Mouse (Mus musculus) kidney, adult 2 months (tissue): ENCODE results near the gene Tomm20. TPM values are rescaled to one million over a fixed set of nuclear protein-coding genes. Genes with fewer than 3 reads are reported as not detected.

Source experiments
- DNase-seq: peaks from one replicate; pipeline ENCODE4 v3.0.0; 2021
- H3K27ac ChIP-seq: fragments of 200-500 bp; 2 replicates; pipeline ENCODE4 v1.5.1; 2012; ENCODE audit warnings: low read depth, low read length, control low read depth, inconsistent platforms; ENCODE audit not compliant: insufficient read depth
- H3K27me3 ChIP-seq: fragments of 200-500 bp; replicated peaks from 2 replicates; pipeline ENCODE4 v1.6.1; 2012; ENCODE audit warnings: mild to moderate bottlenecking, moderate library complexity, low read length, inconsistent platforms; ENCODE audit not compliant: control insufficient read depth, insufficient read depth
- H3K36me3 ChIP-seq: fragments of 200-500 bp; 2 replicates; pipeline ENCODE4 v1.6.1; 2012; ENCODE audit warnings: mild to moderate bottlenecking, moderate library complexity, low read length, inconsistent platforms; ENCODE audit not compliant: control insufficient read depth, insufficient read depth
- H3K4me1 ChIP-seq: fragments of 200-500 bp; 2 replicates; pipeline ENCODE4 v1.6.1; 2011; ENCODE audit warnings: low read length; ENCODE audit not compliant: control insufficient read depth, insufficient read depth
- H3K4me3 ChIP-seq: fragments of 200-500 bp; 2 replicates; pipeline ENCODE4 v1.5.1; 2011; ENCODE audit warnings: mild to moderate bottlenecking, low read depth, low read length, control low read depth; ENCODE audit not compliant: insufficient read depth
- CTCF ChIP-seq: fragments of 200-500 bp; conservative IDR thresholded peaks from 2 replicates; pipeline ENCODE4 v1.5.1; 2011; ENCODE audit warnings: low read depth, mild to moderate bottlenecking, control low read depth, low read length, moderate library complexity, mixed read lengths; ENCODE audit not compliant: insufficient read depth, insufficient read length
- POLR2A ChIP-seq: fragments of 200-500 bp; IDR thresholded peaks from one replicate; pipeline ENCODE4 v1.6.1; 2011; ENCODE audit warnings: low read depth, low read length, control low read depth
- WGBS: fragments of 180-500 bp; shearing (Covaris S2); methylation state at CpG from one replicate; pipeline ENCODE4 v1.1.7; 2018; 5-methylcytosine and 5-hydroxymethylcytosine counted together
- polyA plus RNA-seq: library from polyadenylated mRNA; depleted of rRNA; stranded (reverse); fragments of >200 nt; gene quantifications from 2 replicates; pipeline ENCODE4 v1.2.3, GENCODE M21; 2012

Tomm20 gene
- polyA plus RNA-seq, 1 experiment, result 541 TPM

DNA sequence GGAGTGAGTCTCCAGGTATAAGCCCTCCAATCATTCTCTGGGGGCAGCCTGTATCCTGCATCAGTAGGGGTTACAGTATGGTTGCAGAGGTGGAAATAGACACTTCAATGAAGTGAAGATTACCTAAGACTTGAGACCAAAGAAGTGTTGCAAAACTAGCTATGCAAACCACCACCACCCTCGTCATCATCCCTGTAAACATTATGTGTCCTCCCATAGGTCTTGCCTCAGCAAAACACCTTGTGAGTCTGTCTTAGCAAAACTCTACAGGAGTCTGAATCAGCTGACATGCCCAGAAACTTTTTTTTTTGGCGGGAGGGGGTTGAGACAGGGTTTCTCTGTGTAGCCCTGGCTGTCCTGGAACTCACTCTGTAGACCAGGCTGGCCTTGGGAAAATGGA is 27.0 kb upstream of the Tomm20 start:
- Histone ChIP-seq H3K4me3 (no peak overlapping the region), H3K27ac (no peak overlapping the region), H3K27me3 (no peaks in the 10 kb centered on the region), H3K36me3 (no peaks in the 10 kb centered on the region; the same call in 1 of the 2 replicates), H3K4me1 (peaks cover 5% of the 10 kb centered on the region; the same call in 1 of the 2 replicates)
- DNase-seq, result no peak
- no peak for TF ChIP-seq CTCF
- TF ChIP-seq POLR2A, result no peak
- WGBS, result 71% methylated on average over 2 of the region's 2 CpGs

DNA sequence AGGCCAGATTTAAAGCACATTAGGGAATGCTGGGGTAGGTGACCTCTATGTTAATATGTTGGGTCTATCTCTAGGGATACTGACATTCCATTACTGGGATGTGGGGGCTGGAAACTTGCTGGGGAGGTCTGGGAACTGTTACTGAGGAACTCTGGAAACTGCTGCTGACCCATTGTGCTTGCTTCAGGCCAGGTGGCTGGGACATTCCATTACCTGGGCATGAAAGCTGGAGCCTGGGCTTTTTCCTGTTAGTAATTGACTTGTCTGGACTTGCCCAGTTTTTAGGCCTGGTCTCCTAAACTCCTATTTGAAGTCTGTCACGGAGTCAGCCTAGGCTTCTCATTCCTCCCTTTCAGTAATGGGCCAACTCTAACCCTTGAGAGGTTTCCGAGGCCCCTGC is 26.5 kb upstream of the Tomm20 start:
- TF ChIP-seq CTCF, result no peak
- no peak for TF ChIP-seq POLR2A
- DNase-seq, result peak; percentile 36
- 77% methylated on average over 2 of the region's 2 CpGs for WGBS

DNA sequence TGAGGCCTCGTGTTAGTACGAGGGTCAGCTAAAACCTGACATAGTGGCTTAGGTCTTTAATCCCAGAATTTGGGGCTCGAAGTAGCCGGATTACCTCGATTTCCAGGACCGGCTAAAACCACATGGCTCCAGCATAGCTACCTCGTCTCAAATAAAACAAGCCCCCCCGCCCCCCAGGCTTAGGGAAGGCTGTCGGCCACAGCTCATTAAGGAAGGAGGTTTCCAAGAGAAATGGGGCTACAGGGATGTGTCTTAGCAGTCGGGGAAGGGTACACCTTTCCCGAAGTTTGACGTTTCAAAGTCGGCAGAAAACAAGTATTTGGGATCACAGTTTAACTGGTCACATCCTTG is 25.6 kb upstream of the Tomm20 start:
- H3K27me3 ChIP-seq, result no peaks in the 10 kb centered on the region
- WGBS, result 6% methylated on average over 13 of the region's 13 CpGs
- H3K36me3 ChIP-seq, result no peaks in the 10 kb centered on the region; the same call in 1 of the 2 replicates
- H3K4me3 ChIP-seq, result peak overlapping the region; percentile 54
- peak overlapping the region; percentile 59; the same call in 1 of the 2 replicates for H3K27ac ChIP-seq
- no peak for TF ChIP-seq POLR2A
- no peak for TF ChIP-seq CTCF
- peaks cover 5% of the 10 kb centered on the region; the same call in 1 of the 2 replicates for H3K4me1 ChIP-seq
- DNase-seq, result no peak

More for the DNA sequence above, 26.5 kb upstream of the Tomm20 start:
- Histone ChIP-seq H3K27me3 (no peaks in the 10 kb centered on the region), H3K36me3 (no peaks in the 10 kb centered on the region; the same call in 1 of the 2 replicates), H3K4me1 (peaks cover 5% of the 10 kb centered on the region; the same call in 1 of the 2 replicates), H3K4me3 (no peak overlapping the region), H3K27ac (no peak overlapping the region; the same call in 1 of the 2 replicates)

DNA sequence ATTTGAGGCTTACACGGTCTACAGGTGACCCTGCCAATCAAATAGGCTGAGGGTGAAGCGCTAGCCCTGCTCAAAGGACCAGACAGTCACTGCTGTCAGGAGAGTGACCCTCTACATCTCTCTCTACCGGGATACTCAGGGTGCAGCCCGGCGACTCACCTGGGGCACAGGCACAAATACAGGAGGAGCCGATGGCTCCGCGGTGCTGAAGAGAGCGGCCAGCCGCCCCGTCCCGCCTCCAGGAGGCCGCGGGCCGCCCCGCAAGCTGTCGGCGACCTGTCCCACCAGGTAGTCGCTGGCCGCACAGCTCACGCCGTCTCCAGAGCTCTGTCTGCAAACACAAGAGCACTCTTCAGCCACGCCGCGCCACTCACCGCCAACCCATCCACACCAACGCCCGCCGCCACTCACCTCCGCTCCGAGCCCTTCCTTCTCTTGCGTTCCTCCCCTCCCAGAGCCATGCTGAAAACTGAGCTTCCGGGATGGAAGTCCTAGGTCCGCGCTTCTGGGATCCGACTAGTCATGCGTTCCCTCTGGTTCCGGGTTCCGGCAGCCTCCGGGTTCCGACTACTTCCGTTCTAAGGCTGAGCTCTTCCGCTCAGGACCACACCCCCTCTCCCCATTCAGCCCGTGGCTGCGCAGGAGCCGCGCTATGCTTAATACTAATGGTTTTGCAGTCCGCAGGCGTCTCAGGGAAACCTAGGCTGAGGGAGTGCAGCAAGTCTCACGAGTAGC is 25.1 kb upstream of the Tomm20 start, which contains the start of gene Rbm34:
Gene Rbm34 (minus strand): TSS at position 493 of the 735 bp plus-strand sequence.
- WGBS, result under 1% methylated on average over 50 of the region's 50 CpGs
- peaks cover 6% of the 10 kb centered on the region; the same call in 1 of the 2 replicates for H3K4me1 ChIP-seq
- DNase-seq, result peak; percentile 96
- no peaks in the 10 kb centered on the region; the same call in 1 of the 2 replicates for H3K36me3 ChIP-seq
- H3K27ac ChIP-seq, result peak within 1 kb of the TSS; percentile 59; the same call in 1 of the 2 replicates
- peak; percentile 17 for TF ChIP-seq POLR2A
- no peak for TF ChIP-seq CTCF
- no peaks in the 10 kb centered on the region for H3K27me3 ChIP-seq
- H3K4me3 ChIP-seq, result peak within 1 kb of the TSS; percentile 84

DNA sequence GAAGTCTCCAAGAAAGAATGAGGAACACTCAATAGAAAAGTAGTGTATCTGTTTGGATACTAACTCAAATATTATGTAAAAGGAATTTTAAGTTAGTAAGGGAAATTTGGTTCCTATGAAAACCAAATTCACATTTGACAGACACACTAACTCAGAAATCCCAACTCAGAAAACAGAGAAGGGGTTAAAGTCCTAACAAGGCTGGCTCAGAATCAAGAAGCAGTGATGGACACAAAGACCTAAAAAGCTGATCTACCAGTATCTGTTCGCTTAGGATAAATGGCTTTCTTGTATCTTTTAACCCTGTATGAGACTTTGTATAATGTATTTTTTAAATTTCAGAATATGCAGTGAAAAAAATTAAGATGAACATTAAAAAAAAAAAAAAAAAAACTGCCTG is 23.9 kb upstream of the Tomm20 start:
- Histone ChIP-seq H3K36me3 (no peaks in the 10 kb centered on the region; the same call in 1 of the 2 replicates), H3K27me3 (no peaks in the 10 kb centered on the region), H3K4me3 (no peak overlapping the region), H3K4me1 (peaks cover 12% of the 10 kb centered on the region; the same call in 1 of the 2 replicates), H3K27ac (no peak overlapping the region)
- WGBS, result 59% methylated on average over 1 of the region's 1 CpGs
- DNase-seq, result peak; percentile 73
- TF ChIP-seq CTCF (no peak), POLR2A (no peak)

DNA sequence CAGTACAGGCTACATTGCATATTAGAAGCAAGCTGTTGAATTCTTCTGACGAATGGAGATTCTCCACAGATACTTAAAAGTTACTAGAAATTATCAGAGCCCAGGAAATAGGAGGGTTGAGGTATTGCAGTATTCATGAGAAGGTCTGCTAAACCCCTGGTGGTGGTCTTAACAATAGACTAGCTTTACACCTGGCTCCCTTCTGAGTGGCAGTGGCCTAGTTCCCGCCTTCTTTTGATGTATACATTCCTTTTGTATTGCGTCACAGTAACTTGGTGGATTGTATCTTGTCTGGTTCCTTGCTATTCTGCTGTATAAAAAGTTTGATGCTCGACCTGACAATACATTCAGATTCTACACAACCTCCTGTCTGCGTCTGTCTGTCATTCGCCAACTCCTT is 22.5 kb upstream of the Tomm20 start:
- H3K27ac ChIP-seq, result no peak overlapping the region
- no peaks in the 10 kb centered on the region for H3K27me3 ChIP-seq
- DNase-seq, result no peak
- no peak overlapping the region for H3K4me3 ChIP-seq
- peaks cover 8% of the 10 kb centered on the region; the same call in 1 of the 2 replicates for H3K4me1 ChIP-seq
- TF ChIP-seq POLR2A (no peak), CTCF (no peak)
- peaks cover 3% of the 10 kb centered on the region; the same call in 1 of the 2 replicates for H3K36me3 ChIP-seq
- WGBS, result 91% methylated on average over 6 of the region's 6 CpGs

DNA sequence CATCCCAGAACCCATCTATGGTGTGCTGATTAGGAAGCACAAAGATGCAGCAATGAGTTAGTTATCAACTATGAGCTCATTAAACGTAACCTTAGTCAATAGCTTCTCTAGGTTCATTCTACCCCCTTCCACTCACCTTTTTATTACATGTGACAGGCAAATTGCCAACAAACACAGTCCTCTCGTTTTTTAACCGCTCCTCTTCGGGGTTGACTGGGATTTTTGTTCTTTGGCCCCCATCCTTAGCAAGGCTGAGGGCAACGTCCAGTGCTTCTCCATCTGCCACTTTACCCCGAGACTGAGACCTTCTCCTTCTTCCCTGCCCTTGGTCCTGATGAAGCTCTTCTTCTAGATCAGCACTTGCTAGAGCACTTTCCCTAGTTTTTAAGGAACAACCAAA is 19.6 kb upstream of the Tomm20 start:
- Histone ChIP-seq H3K36me3 (peaks cover 3% of the 10 kb centered on the region; the same call in 1 of the 2 replicates), H3K27me3 (no peaks in the 10 kb centered on the region), H3K27ac (peak overlapping the region; percentile 54; the same call in 1 of the 2 replicates), H3K4me3 (no peak overlapping the region), H3K4me1 (peaks cover 8% of the 10 kb centered on the region; the same call in 1 of the 2 replicates)
- WGBS, result 24% methylated on average over 6 of the region's 6 CpGs
- DNase-seq, result peak; percentile 84
- TF ChIP-seq CTCF, result no peak
- TF ChIP-seq POLR2A, result no peak
